Mouse (Mus musculus): ENCODE measurements around the gene Hist1h3f.
"Not testable (repeated sequence)": the region's sequence is repeated elsewhere in the genome, so short reads cannot be mapped to it uniquely, and the experiment has no call there.

DNA sequence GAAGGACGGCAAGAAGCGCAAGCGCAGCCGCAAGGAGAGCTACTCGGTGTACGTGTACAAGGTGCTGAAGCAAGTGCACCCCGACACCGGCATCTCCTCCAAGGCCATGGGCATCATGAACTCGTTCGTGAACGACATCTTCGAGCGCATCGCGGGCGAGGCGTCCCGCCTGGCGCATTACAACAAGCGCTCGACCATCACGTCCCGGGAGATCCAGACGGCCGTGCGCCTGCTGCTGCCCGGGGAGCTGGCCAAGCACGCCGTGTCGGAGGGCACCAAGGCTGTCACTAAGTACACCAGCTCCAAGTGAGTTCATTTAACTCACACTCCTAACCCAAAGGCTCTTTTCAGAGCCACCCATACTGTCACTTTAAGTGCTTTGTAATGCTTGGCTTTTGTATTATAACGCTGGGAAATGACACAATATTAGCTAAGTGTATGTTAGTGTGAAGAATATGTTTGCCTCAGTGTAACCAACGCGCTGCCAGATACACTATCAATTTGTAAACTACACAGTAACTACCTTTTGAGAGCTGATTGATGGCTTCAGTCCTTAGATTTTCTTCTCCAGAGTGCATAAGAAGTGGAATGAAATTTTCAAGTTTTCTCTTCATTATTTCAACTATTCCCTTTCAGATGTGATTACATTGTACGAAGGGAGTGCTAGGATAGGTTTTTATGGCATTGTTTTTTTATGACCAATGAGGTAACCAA is 27.8 kb downstream of the Hist1h3f start:
- not testable (repeated sequence) for TF ChIP-seq POLR2A (IDR thresholded peaks at IDR 0.05; ENCODE audit: borderline replicate concordance, extremely low read depth, low read depth, low read length); CTCF (IDR thresholded peaks at IDR 0.05; ENCODE audit: insufficient read depth, low read length)
